Mouse (Mus musculus) myocyte (in vitro differentiated cells): Measurements from ENCODE around the gene Sema4d.

ENCODE experiments used
- E2F4 ChIP-seq: IDR thresholded peaks from one replicate; pipeline ENCODE4 v1.6.1; 2011; ENCODE audit warnings: mild to moderate bottlenecking, control low read depth, moderate library complexity; ENCODE audit not compliant: insufficient read depth
- MAX ChIP-seq: IDR thresholded peaks from one replicate; pipeline ENCODE4 v1.6.1; 2011; ENCODE audit warnings: low read depth, mild to moderate bottlenecking, control low read depth
- POLR2A ChIP-seq: IDR thresholded peaks from one replicate; pipeline ENCODE4 v1.6.1; 2011; ENCODE audit warnings: low read depth, mild to moderate bottlenecking, control low read depth, moderate library complexity; ENCODE audit not compliant: insufficient read length
- SRF ChIP-seq: IDR thresholded peaks from one replicate; pipeline ENCODE4 v1.6.1; 2011; ENCODE audit warnings: low read depth; ENCODE audit not compliant: control insufficient read depth, insufficient read length

DNA sequence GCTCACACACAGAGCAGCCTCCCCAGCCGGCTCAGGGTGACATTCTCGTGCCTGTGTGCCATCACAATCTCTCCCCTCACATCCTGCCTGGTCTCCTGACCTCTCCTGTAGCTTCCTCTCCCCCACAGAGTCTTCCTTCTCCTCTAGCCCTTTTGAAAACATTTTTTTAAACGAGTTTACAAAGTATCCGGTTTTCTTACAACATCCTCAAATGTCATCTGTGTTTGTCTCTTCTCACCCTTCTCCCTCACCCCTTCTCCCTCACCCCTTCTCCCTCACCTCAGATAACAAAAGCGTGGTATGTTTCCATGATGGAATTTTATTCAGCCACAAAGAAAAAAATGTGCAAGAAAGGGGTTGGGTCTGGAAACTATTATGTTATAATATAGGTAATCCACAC lies 43.9 kb upstream of the Sema4d start:
- TF ChIP-seq POLR2A (no peak), SRF (no peak), E2F4 (no peak), MAX (no peak)
